Mouse (Mus musculus): ENCODE results near the gene Marc2.

Marc2 gene

DNA sequence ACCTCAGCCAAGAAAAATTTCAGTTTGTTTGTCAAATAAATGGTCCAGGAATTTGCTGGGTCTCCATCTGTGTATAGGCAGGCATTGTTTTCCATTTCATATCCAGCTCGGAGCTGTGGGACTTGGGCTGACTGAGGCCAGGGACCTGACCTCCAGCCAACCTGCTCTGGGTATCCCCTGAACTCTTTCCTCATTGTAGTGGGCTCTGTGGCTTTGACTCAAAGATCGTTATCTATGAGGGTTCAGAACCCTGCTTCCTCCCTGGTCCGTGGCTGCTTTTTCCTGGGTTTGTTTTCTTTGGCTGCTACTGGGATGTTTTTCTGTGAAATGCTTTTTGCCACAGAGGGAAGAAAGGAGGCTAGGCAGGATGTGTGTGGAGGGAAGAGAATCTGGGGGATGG lies 7.7 kb upstream of the Marc2 start:
- no peak for DNase-seq (ENCODE audit: low spot score in 2 of 2)

DNA sequence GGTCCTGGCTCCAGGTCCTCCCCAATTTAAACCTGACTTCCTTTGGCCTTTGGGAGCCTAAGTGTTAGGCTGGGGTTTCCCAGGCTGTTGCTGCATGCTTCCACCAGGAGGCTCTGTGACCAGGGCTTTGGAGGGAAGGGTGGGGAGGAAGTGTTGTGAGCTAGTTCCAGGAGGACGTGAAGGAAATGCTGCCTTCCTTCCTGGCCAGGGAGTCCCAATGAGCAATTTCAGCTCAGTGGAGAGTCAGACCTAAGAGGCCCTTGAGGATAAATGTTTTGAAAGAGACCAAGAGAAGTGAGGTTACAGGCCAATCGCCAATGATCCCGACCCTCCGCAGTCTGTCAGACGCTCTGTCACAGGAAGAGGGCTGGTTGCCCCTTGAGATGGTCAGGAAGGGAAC lies 7.1 kb upstream of the Marc2 start:
- DNase-seq (ENCODE audit: low spot score in 2 of 2), result peak; percentile 49 to 76

DNA sequence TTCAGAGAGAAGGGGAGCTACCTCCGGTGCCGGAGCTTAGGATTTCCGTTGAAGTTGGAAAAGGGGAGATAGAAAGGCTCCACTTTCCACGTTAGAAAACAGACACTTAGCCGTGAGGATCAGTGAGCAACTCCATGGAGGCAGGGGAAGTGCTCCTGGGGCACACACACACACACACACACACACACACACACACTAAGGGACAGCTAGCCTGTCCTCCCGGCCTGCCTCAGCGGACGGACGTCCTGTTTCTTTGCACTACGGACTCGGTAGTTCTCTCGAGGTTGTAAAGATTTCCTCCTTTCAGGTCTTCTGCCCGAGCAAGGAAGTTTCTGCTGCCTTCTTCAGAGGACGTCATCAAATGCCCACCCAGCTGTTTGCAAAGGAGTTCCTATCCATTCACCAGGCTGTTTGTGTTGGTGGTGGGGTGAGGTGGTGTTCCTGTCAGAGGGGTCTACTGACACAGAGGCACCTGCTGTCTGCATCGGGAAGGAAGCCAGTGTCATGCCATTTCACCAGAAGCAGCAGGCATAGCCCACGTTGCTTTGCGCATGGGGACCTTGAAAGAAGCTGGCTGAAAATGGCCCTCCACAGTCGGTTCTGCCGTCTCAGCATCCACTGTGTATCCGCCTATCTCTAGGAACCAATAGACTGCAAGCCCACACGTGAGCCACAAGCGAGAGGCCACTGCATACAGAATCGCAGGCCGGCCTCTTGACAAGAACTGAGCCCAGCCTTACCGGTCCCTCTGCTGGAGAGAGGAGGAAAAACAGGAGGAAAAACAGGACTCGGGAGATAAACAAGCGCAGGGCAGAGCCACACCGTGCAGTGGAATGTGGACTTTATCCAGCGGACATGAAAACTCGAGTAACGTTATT lies 5.7 kb upstream of the Marc2 start:
- peak; percentile 74 to 77 for DNase-seq (ENCODE audit: low spot score in 2 of 2)

DNA sequence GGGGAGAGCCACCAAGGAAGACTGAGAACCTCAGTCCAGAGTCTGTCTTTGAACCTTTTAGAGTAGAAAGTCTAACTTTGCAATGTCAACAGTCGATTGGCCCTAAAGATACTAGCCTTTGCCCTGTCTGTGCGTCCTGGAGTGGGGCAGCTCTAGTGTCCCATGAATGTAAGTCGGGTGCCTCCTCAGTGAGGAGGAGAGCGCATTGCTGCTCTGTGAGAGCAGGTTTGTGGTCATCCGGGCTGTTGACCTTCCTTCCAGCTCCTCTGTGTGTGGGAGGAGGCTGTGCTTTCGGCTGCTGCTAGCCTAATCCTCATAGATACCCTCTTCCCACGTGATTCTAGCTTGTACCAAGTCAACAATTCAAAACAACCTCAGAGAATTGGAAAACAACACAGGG lies 4.9 kb upstream of the Marc2 start:
- DNase-seq (ENCODE audit: low spot score in 2 of 2), result no peak

DNA sequence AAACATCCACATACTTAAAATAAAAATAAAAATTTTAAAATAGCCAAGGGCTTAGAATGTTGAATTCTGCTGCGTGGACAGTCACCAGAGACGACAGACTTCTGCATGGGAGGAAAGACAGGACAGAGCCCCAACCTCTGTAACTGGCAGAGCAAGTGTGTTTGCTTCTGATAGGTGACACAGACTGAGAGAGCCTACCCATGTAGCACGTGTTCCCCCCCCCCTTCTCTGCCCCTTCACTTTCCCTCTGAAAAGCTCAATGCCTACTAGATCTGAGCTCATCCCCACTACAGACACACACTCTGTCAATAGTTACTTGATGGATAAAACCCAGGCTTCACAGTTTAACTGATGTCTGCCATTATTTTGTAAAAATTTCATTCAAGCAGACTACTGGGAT lies 722 bp upstream of the Marc2 start:
- DNase-seq (ENCODE audit: low spot score in 2 of 2), result no peak

DNA sequence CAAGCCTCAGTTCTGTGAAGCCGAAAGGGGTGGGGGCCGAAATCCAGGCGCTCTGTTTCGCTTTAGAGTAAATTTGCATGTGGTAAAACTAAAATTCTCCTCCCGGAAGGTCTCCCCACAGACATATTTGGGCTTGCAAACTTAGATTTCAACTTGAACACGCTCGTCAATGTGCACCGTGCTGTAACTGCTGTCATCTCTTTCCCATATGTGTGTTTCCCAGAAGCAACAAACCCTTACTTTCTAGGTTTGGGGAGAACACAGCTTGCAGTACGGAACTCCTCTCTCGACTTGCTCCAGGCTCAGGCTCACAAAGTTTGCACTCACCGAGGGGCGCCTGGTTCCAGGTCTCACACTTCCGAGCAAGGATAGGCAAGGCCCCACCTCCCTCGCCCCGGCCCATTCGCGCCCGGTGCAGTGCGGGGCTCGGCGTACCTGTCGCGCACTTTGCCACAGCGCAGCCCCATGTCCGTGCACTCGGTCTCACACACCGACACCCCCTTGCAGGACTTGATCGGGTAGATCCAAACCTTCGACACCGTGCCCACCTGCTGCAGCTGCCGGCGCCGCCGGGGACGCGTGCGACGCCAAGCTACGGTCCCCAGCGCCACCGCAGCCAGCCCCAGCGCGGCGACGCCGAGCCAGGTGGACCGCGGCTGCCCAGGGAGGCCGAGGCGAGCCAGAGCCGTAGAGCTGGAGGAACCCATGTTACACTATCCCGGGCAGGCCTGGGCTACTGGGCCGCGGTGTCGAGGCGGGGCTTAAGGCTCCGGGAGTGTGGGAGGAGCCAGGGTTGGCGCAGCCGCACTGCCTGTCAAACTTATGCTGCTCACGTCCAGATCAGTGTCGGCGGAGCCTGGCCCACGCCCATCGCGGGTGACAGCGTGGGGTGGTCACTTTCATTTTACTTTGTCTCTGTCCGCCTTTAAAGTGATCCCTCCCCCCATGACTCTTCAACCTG lies 860 bp downstream of the Marc2 start:
- DNase-seq (ENCODE audit: low spot score in 2 of 2), result peak; percentile 85 to 90

DNA sequence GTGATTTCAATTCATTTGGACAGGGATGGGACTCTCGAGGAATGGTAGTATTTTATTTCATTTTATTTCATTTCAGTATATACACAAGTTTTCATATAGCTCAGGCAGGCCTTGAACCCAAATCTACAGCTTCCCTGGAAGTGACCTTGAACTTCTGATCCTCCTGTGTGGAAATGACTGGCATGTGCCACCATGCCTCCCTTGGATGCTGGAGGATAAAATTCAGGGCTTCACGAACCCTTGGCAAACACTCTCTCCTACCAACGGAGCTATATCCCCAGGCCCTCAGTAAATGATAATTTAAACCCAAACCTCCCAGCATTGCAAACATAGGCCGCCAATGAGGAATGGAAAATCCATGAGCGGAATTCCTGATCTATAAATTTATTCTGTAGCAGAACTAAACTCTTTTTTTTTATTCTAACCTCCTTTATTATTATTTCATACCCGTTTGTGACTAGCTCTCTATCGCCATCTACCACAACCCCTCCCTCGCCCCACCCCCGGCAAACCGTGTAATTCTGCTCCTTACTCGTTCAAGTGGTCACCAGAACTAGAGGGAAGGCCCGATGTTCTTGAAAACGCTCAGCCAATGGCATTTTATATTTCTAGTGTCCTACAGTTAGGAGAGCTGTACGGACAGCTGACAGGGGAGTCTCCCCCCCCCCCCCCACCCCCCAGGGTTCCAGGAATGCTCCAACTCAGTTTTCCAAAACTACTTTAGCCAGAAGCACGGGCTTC lies 1.8 kb downstream of the Marc2 start:
- no peak for DNase-seq (ENCODE audit: low spot score in 2 of 2)

DNA sequence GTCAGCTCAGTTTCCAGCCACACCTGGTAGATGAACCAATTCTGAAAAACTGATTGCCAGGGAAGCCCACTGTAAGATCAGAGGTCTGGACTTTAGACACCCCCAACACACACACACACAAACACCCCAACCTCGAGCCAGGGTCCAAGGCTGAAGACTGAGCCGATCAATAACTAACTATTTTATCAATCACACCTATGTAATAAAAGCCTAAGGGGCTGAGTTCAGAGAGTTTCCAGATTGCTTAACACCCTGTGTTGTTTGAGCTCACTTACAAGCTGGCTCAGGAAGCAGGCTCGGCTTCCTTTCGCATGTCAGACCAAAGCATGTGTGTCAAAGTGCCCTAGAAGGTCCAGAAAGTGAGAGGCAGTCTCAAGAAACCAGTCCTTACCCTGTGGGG lies 8.6 kb downstream of the Marc2 start:
- DNase-seq (ENCODE audit: low spot score in 2 of 2), result no peak

DNA sequence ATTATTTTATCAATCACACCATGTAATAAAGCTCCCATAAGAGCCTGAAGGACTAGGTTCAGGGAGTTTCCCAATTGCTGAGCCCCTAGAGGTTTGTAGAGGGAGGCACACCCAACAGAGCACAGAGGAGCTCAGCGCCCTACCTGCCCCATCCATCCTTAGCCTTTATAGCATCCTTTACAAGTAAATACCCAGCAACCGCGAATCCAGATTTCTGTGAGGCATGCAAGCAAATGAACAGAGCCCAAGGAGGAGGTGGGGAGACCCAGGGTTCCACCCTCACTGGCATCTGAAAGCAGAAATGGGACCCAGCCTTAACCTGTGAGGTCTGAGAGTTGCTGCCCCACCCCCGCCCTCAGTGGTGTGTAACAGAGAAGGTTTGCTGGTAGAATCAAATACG lies 9.9 kb downstream of the Marc2 start:
- no peak for DNase-seq (ENCODE audit: low spot score in 2 of 2)

DNA sequence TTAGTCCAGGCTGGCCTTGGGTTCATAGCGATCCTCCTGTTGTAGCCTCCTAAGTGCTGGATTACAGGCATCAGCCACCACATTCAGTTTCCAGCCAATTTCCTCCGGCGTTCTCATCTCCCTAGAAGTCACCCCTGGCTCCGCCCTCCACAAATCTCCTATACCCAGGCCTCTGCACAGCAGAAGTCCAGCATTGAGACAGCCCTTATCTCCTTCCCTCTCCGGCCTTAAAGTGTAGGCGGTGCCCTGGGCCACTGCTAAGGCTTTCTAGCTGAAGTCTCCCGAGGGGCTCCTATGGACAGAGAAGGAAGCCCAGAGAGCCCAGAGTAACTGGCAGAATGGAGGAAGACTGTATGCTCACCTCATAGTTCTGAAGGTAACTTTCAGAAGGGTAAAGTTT lies 12.8 kb downstream of the Marc2 start:
- DNase-seq (ENCODE audit: low spot score in 2 of 2), result no peak

DNA sequence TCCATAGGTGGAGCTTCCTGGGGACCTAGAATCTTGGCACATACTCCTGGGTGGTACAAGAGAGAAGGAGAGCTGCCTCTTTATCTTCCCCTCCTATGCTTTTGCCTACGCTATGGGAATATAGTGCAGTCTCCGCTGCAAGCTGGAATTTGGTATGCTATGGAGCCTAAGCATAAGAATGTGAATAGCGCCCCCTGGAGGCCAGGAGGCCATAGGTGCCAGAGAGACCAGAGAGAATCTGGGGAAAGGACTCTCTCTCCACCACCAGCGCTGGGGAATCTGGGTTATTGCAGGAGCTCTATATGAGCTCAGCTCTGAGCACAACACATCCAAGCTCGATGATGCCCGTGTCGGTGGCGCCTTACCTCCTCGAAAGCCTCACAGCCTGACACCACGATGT lies 14.0 kb downstream of the Marc2 start:
- DNase-seq (ENCODE audit: low spot score in 2 of 2), result no peak

DNA sequence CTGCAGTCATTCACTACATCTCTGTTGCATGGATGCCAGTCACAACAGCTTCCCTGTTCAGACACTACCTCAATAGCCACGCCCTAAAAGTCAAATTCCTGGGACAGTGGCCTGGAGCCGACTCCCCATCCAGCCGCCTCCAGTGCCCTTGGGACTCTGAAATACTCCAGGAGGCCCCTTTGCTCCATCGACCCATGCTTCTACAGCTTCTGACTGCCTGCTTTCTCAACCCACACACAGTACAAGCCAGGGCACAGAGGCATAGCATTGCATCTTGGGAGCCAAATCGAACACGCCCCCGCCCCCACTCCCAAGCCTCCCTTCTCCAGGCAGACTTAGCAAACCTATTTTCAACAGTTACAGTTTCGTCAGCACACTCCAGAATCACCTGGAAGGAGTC lies 16.4 kb downstream of the Marc2 start:
- DNase-seq (ENCODE audit: low spot score in 2 of 2), result no peak

DNA sequence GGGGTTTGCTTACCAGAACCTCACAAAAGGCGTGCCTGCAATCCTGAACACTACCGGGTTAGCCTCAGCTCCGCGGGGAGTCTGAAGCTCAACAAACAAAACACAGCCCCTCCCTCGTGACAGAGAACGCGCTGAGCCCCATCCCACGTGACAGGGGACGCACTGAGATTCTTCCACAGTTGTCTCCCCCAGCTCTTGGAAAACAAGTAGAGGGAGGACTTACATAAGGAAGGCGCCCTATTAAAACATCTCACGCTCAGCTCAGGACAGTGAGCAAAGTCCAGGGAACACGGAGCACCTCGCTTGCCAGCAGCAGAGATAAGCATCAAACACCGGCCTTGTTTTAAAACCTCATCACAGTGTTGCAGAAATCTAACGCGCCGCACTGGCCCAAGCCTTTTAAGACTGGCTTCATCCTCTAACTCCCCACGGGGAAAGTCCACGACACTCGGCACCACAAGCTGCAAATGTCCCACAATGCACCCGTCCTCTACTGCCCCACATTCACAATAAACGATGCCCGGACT lies 19.0 kb downstream of the Marc2 start:
- peak in 1 of 2 experiments; percentile 37 for DNase-seq (ENCODE audit: low spot score in 2 of 2)

DNA sequence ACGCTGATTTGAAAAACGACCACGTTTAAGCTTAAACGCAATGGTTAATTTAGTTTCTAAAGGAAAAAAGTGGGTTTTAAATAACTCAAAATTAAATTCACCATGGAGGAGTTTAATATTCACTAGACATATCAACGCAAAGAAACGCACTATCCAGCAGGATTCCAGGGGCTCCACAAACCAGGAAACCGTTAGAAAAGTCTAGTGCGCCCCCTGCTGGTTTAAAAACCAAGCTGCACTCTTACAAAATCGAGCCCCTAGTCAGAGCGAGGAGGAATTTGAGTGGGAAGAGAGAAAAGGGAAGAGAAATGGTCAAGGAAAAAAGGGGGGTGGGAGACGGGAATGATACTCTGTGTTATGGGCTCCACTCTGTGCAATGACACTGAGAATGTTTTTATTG lies 21.2 kb downstream of the Marc2 start:
- no peak for DNase-seq (ENCODE audit: low spot score in 2 of 2)

DNA sequence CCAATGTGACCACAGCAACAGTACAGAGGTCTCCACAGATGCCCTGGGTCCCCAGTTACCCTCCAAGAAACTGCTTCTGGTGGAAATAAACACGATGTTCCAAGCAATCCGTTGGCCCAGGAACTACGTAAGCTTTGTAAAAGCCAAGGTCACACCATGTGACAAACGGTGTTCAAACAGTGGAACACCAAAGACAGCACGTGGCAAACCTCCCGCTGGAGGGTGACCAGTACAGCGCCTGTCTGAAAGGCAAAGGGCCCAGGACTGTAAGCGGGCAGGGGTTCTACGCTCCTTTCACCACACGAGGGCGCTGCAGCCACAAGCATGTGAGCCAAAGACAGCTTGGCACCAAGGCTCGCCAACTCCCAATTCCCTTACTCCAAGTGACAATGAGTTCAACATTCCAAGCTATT lies 21.8 kb downstream of the Marc2 start:
- DNase-seq (ENCODE audit: low spot score in 2 of 2), result peak; percentile 79 to 95

DNA sequence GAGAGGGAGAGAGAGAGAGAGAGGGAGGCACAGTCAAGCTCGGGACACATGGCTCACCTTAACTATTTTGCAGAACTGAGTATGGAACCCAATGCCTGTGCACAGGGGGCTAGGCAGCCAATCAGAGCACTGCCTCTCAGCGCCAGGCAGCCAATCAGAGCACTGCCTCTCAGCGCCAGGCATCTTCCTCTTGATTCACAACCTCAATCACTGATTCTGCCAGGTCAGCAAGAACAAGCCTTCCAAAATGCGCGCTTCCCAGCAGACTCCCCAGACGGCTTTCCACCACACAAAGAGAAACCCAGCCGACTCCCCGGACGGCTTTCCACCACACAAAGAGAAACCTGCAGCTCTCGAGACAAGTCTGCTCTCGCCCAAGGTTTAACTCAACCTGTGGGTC lies 23.6 kb downstream of the Marc2 start:
- DNase-seq (ENCODE audit: low spot score in 2 of 2), result no peak

DNA sequence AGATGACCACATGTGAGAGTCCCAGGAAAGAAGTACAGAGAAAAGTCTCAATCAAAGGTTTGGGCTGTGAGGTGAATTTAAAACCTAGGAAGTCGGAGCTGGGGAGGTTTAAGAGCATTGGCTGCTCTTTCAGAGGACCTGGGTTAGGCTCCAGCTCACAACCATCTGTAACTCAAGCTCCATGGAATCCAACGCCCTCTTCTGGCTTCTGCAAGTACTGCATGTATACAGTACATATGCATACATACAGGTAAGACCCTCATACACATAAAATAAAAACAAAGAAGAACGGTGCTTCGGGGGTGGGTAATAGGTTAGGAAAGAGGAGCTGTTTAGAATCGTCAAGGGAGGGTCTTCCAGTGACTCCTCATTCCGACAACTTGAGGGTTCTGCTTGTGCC lies 28.5 kb downstream of the Marc2 start:
- DNase-seq (ENCODE audit: low spot score in 2 of 2), result no peak

DNA sequence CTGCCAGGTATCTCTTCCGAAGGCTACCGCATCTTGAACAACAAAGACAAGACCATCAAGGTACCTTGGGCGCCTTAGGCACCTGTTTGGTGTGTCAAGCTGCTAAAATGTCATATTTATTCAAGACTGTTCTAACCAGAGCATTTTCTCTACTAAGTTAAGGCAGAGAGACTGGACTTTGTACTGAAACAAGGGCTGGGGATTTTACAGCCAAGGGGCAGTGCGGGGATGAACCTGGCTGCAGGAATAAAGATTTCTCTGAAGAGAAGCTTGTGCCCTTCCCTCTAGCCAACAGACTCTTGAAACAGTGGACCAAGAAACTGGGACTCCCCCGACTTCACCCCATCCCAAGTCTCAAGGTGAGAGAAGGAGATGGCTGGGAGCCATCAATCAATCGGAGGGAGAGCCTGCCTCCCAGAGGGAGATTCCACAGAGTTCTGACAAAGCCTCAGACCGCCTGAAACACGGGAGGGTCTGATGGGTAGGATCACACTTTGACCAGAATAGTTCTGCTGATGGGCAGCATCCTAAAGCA lies 34.5 kb downstream of the Marc2 start:
- DNase-seq (ENCODE audit: low spot score in 2 of 2), result no peak

DNA sequence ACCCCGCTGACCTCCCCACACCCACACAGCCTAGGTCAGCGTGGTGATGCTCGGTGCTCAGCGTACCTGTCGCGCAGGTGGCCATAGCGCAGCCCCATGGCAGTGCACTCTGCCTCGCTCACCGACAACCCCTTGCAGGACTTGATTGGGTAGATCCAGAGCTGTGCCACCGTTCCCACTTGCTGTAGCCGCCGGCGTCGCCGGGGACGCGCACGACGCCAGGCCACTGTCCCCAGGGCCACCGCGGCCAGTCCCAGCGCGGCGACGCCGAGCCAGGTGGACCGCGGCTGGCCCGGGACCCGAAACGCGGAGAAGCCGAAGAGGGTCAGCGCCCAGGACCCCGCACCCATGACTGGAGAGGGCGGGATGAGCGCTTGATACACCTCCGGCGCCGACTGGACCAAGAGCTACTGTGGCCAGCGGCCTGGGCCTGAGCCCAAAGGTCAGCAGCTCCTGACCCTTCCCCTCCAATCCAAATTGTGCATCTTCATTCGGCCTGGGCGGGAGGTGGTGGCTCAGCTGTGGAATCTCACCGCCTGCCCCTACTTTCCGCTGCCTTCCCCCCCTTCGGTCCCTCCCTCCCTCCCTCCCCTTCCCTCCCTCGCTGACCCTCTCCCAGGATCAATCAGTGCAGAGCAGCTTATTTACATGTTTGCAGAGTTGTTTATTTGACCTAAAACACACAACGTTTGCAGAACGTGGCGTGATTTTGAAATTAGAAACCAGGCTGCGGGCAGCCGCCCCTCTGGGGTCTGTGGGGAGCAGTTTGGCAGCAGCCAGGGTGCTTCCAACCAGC lies 35.3 kb downstream of the Marc2 start, which contains the start of gene Marc1:
TSS of gene Marc1 (minus strand) at position 534 of the 796 bp plus-strand sequence.
- DNase-seq (ENCODE audit: low spot score in 2 of 2), result no peak

DNA sequence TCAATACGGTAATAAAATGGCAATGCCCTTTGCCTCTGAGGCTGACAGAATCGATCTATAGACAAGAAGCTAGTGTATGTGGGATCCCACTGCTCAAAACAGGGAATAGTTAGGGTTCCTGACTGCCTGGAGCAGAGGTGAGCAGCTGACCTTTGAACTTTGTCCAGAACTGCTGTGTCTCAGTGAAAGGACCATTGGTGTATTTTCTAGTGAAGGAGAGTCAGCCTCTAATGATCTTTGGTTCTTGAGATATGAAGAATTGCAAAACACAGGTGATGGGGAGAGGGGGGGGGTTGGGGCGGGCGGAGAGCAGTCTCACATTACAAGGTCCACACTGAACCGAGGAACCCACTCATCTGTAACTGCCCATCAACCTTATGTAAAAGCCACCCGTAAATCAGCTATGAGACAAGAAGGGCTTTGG lies 36.7 kb downstream of the Marc2 start:
- DNase-seq (ENCODE audit: low spot score in 2 of 2), result no peak
